Mouse (Mus musculus): Measurements from ENCODE around the gene Dhx8. TPM values are rescaled to one million over a fixed set of nuclear protein-coding genes. Genes with fewer than 3 reads are reported as not detected.
A peak's percentile ranks its signal among the peaks of the same experiment; 100 is the strongest.

The Dhx8 gene
- 10 to 100 TPM; 25.0 to 30.3 (median 28.0) TPM for total RNA-seq (2022)

GRCm38 (mm10) chr11:101732518-101733440 lies at the start of gene Dhx8:
Dhx8 (plus strand) TSS chr11:101732919.
- DNase-seq: peak; percentile 97

GRCm38 (mm10) chr11:101687351-101688301 lies 45.1 kb upstream of the Dhx8 start:
- peak; percentile 70 for DNase-seq

- no peak for DNase-seq
Measured at GRCm38 (mm10) chr11:101689701-101690113, 43.0 kb upstream of the Dhx8 start.

GRCm38 (mm10) chr11:101690326-101690725 lies 42.4 kb upstream of the Dhx8 start:
- no peak for DNase-seq

GRCm38 (mm10) chr11:101695906-101696661 lies 36.6 kb upstream of the Dhx8 start:
- DNase-seq: no peak

- DNase-seq: no peak
Measured at GRCm38 (mm10) chr11:101697156-101697861, 35.4 kb upstream of the Dhx8 start.

- no peak for DNase-seq
Measured at GRCm38 (mm10) chr11:101698114-101698513, 34.6 kb upstream of the Dhx8 start.

GRCm38 (mm10) chr11:101699556-101699955 lies 33.2 kb upstream of the Dhx8 start:
- DNase-seq: no peak

GRCm38 (mm10) chr11:101699991-101700390 lies 32.7 kb upstream of the Dhx8 start:
- no peak for DNase-seq

- DNase-seq: no peak
Measured at GRCm38 (mm10) chr11:101700446-101700845, 32.3 kb upstream of the Dhx8 start.

- no peak for DNase-seq
Measured at GRCm38 (mm10) chr11:101704081-101704480, 28.6 kb upstream of the Dhx8 start.

GRCm38 (mm10) chr11:101706764-101707448 lies 25.8 kb upstream of the Dhx8 start:
- DNase-seq: no peak

GRCm38 (mm10) chr11:101708482-101708881 lies 24.2 kb upstream of the Dhx8 start:
- no peak for DNase-seq

GRCm38 (mm10) chr11:101712811-101713210 lies 19.9 kb upstream of the Dhx8 start:
- no peak for DNase-seq

GRCm38 (mm10) chr11:101714012-101714411 lies 18.7 kb upstream of the Dhx8 start:
- DNase-seq: no peak

GRCm38 (mm10) chr11:101718324-101718723 lies 14.4 kb upstream of the Dhx8 start:
- DNase-seq: no peak

GRCm38 (mm10) chr11:101719986-101720520 lies 12.7 kb upstream of the Dhx8 start:
- no peak for DNase-seq

GRCm38 (mm10) chr11:101725043-101725442 lies 7.7 kb upstream of the Dhx8 start:
- no peak for DNase-seq

GRCm38 (mm10) chr11:101726765-101727164 lies 6.0 kb upstream of the Dhx8 start:
- DNase-seq: no peak

GRCm38 (mm10) chr11:101729308-101729707 lies 3.4 kb upstream of the Dhx8 start:
- no peak for DNase-seq

GRCm38 (mm10) chr11:101733596-101733995 lies 877 bp downstream of the Dhx8 start:
- DNase-seq: no peak
